Mouse (Mus musculus): Measurements from ENCODE around the gene Mrgprb3. TPM values are rescaled to one million over a fixed set of nuclear protein-coding genes. Genes with fewer than 3 reads are reported as not detected.

Mrgprb3 gene
- polyA plus RNA-seq (2012; rRNA removed) = not detected in 2 replicates

GRCm38 (mm10) chr7:48643711-48644110 is at the start of gene Mrgprb3:
Mrgprb3 (minus strand) TSS chr7:48643811.

Other genes with a start within 250 kb of the Mrgprb3 start
- 0.06 and 0.07 TPM in 2 replicates for gene Mrgprb1, start 187.5 kb downstream of the Mrgprb3 start, polyA plus RNA-seq (2012; rRNA removed)
- gene Mrgprx2, start 144.5 kb downstream of the Mrgprb3 start, polyA plus RNA-seq (2012; rRNA removed) = 0.03 TPM in 1 of 2 replicates, not detected in the other
- gene Mrgprb2, start 85.7 kb downstream of the Mrgprb3 start, polyA plus RNA-seq (2012; rRNA removed) = 0.07 TPM in 1 of 2 replicates, not detected in the other
- gene Zdhhc13, start 145.2 kb upstream of the Mrgprb3 start, polyA plus RNA-seq (2012; rRNA removed) = 10.1 and 10.5 TPM in 2 replicates
- gene Csrp3, start 204.2 kb upstream of the Mrgprb3 start, polyA plus RNA-seq (2012; rRNA removed) = not detected in 2 replicates
- gene E2f8, start 237.8 kb upstream of the Mrgprb3 start, polyA plus RNA-seq (2012; rRNA removed) = 1.8 and 3.0 TPM in 2 replicates